Mouse (Mus musculus): ENCODE data around the gene Cabp4. TPM values are rescaled to one million over a fixed set of nuclear protein-coding genes. Genes with fewer than 3 reads are reported as not detected.
A peak's percentile ranks its signal among the peaks of the same experiment; 100 is the strongest.

Cabp4 gene
- polyA plus RNA-seq, 1 experiment from 2014 or later, result not detected

- WGBS, result 91% methylated on average over 10 of the region's 10 CpGs
- no peak overlapping the region for H3K27ac ChIP-seq (ENCODE audit: low read length)
- H3K9me3 ChIP-seq (ENCODE audit: control insufficient read depth, low read depth, low read length), result no peaks in the 10 kb centered on the region
- no peak overlapping the region for H3K9ac ChIP-seq (replicated peaks; ENCODE audit: low read depth, low read length)
- ATAC-seq (ENCODE audit: insufficient number of reproducible peaks, insufficient read depth, low FRiP score, low read depth), result no peak
- no peaks in the 10 kb centered on the region for H3K27me3 ChIP-seq (ENCODE audit: control insufficient read depth, insufficient read depth, low read length)
- H3K4me2 ChIP-seq (replicated peaks; ENCODE audit: low read depth, low read length), result no peak overlapping the region
- no peak overlapping the region for H3K4me3 ChIP-seq (ENCODE audit: low read depth, low read length)
- H3K36me3 ChIP-seq (ENCODE audit: control insufficient read depth, insufficient read depth, low read length), result no peaks in the 10 kb centered on the region
- H3K4me1 ChIP-seq (ENCODE audit: control insufficient read depth, insufficient read depth, low read length), result peaks cover 17% of the 10 kb centered on the region; the same call in 1 of the 2 replicates
These were observed 27.0 kb upstream of the Cabp4 start for GRCm38 (mm10) chr19:4170723-4171392.

- ATAC-seq (ENCODE audit: insufficient number of reproducible peaks, insufficient read depth, low FRiP score, low read depth), result peak; percentile 23
- Histone ChIP-seq H3K4me3 (ENCODE audit: low read depth, low read length) (peak overlapping the region; percentile 39), H3K36me3 (ENCODE audit: control insufficient read depth, insufficient read depth, low read length) (no peaks in the 10 kb centered on the region), H3K4me2 (replicated peaks; ENCODE audit: low read depth, low read length) (peak overlapping the region; percentile 89), H3K9ac (replicated peaks; ENCODE audit: low read depth, low read length) (peak overlapping the region; percentile 75), H3K27ac (ENCODE audit: low read length) (peak overlapping the region; percentile 87), H3K27me3 (ENCODE audit: control insufficient read depth, insufficient read depth, low read length) (no peaks in the 10 kb centered on the region), H3K9me3 (ENCODE audit: control insufficient read depth, low read depth, low read length) (no peaks in the 10 kb centered on the region), H3K4me1 (ENCODE audit: control insufficient read depth, insufficient read depth, low read length) (peaks cover 7% of the 10 kb centered on the region; the same call in 1 of the 2 replicates)
- 11% methylated on average over 26 of the region's 27 CpGs for WGBS
These were observed 26.0 kb upstream of the Cabp4 start for GRCm38 (mm10) chr19:4169810-4170209.

DNA sequence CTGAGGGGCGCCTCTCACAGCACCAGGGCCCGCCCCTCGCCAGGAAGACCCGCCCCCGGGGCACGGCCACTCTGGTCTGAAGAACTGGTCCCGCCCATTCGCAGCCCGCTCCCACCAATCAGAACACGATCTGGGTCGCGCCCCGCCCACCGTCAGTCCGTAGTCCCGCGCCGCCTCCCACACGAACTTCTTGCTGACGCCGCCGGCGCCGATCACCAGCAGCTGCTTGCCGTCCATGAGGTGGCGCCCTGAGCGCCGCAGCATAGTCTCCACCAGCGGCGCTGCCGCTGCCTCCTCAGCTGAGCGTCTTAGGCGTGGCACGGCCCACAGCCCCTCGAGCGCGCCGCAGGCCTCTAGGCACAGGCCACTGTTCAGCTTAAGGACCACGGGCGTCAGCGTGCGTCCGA, 25.5 kb upstream of the Cabp4 start:
- no peaks in the 10 kb centered on the region for H3K27me3 ChIP-seq (ENCODE audit: control insufficient read depth, insufficient read depth, low read length)
- under 1% methylated on average over 43 of the region's 43 CpGs for WGBS
- no peaks in the 10 kb centered on the region for H3K36me3 ChIP-seq (ENCODE audit: control insufficient read depth, insufficient read depth, low read length)
- H3K9ac ChIP-seq (replicated peaks; ENCODE audit: low read depth, low read length), result peak overlapping the region; percentile 75
- H3K27ac ChIP-seq (ENCODE audit: low read length), result peak overlapping the region; percentile 87
- peak overlapping the region; percentile 39 for H3K4me3 ChIP-seq (ENCODE audit: low read depth, low read length)
- H3K9me3 ChIP-seq (ENCODE audit: control insufficient read depth, low read depth, low read length), result no peaks in the 10 kb centered on the region
- peaks cover 7% of the 10 kb centered on the region; the same call in 1 of the 2 replicates for H3K4me1 ChIP-seq (ENCODE audit: control insufficient read depth, insufficient read depth, low read length)
- H3K4me2 ChIP-seq (replicated peaks; ENCODE audit: low read depth, low read length), result peak overlapping the region; percentile 89
- ATAC-seq (ENCODE audit: insufficient number of reproducible peaks, insufficient read depth, low FRiP score, low read depth), result peak; percentile 93

DNA sequence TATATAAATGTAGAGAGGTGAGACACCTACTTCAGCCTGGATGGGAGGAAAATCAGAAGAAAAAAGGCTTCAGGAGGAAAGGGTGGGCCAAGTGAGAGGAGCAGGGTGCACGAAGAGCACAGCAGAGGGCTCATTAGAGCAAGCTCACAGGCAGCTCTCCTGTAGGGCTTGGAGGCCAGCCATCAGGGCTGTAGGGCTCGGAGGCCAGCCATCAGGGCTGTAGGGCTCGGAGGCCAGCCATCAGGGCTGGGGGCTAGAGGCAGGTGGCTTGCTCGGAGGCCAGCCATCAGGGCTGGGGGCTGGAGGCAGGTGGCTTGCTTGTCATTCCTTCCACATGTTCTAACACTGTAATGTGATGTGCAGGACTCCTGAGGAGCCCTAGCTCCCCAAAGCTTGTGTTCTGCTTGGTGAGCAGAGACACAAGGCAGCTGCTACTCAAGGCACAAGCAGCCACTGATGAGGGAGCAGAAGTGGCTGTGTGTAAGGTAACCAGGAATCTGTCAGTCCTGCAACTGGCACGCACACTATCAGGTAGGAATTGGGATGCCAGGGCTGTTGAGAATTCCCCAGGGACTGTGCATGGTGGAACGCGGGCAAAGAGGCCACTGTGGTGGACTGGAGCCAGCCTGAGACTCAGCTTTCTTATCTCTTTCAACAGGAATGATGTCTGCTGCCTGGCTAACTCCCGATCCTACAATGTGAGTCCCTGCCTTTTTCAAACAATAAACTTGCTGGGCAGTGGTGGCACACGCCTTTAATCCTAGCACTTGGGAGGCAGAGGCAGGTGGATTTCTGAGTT, 23.0 kb upstream of the Cabp4 start:
- Histone ChIP-seq H3K4me1 (ENCODE audit: control insufficient read depth, insufficient read depth, low read length) (peaks cover 21% of the 10 kb centered on the region), H3K27ac (ENCODE audit: low read length) (no peak overlapping the region), H3K4me2 (replicated peaks; ENCODE audit: low read depth, low read length) (no peak overlapping the region), H3K36me3 (ENCODE audit: control insufficient read depth, insufficient read depth, low read length) (no peaks in the 10 kb centered on the region; the same call in 1 of the 2 replicates), H3K9ac (replicated peaks; ENCODE audit: low read depth, low read length) (no peak overlapping the region), H3K9me3 (ENCODE audit: control insufficient read depth, low read depth, low read length) (no peaks in the 10 kb centered on the region), H3K27me3 (ENCODE audit: control insufficient read depth, insufficient read depth, low read length) (no peaks in the 10 kb centered on the region), H3K4me3 (ENCODE audit: low read depth, low read length) (no peak overlapping the region)
- ATAC-seq (ENCODE audit: insufficient number of reproducible peaks, insufficient read depth, low FRiP score, low read depth), result no peak
- 77% methylated on average over 9 of the region's 9 CpGs for WGBS

- H3K9ac ChIP-seq (replicated peaks; ENCODE audit: low read depth, low read length), result no peak overlapping the region
- H3K27me3 ChIP-seq (ENCODE audit: control insufficient read depth, insufficient read depth, low read length), result no peaks in the 10 kb centered on the region
- no peak overlapping the region for H3K4me3 ChIP-seq (ENCODE audit: low read depth, low read length)
- no peak overlapping the region for H3K4me2 ChIP-seq (replicated peaks; ENCODE audit: low read depth, low read length)
- peaks cover 7% of the 10 kb centered on the region for H3K36me3 ChIP-seq (ENCODE audit: control insufficient read depth, insufficient read depth, low read length)
- no peaks in the 10 kb centered on the region for H3K9me3 ChIP-seq (ENCODE audit: control insufficient read depth, low read depth, low read length)
- peaks cover 15% of the 10 kb centered on the region for H3K4me1 ChIP-seq (ENCODE audit: control insufficient read depth, insufficient read depth, low read length)
- 73% methylated on average over 2 of the region's 2 CpGs for WGBS
- ATAC-seq (ENCODE audit: insufficient number of reproducible peaks, insufficient read depth, low FRiP score, low read depth), result no peak
- H3K27ac ChIP-seq (ENCODE audit: low read length), result no peak overlapping the region
These were observed 20.9 kb upstream of the Cabp4 start for GRCm38 (mm10) chr19:4164721-4165120.

DNA sequence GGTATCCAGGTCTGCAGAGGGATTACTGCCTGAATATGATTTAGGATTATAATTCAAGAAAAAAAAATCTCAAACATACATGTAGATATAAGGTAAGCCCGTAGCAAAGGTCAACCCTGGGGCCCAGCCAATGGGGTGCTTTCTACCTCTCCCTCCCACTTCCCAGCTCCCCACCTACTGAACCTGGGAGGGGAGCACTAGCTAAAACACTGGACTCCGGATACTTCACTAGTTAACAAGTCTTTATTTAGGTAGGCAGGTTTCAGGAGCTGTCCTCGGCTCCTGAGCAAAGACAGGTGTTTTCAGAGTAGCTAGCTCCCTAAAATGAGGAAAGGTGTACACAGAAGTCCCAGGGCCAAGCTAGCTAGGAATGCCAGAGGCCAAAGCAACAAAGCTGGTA, 20.3 kb upstream of the Cabp4 start:
- H3K9ac ChIP-seq (replicated peaks; ENCODE audit: low read depth, low read length), result no peak overlapping the region
- peaks cover 14% of the 10 kb centered on the region for H3K4me1 ChIP-seq (ENCODE audit: control insufficient read depth, insufficient read depth, low read length)
- H3K4me3 ChIP-seq (ENCODE audit: low read depth, low read length), result no peak overlapping the region
- peaks cover 9% of the 10 kb centered on the region for H3K36me3 ChIP-seq (ENCODE audit: control insufficient read depth, insufficient read depth, low read length)
- WGBS, result 68% methylated on average over 3 of the region's 3 CpGs
- no peak overlapping the region for H3K4me2 ChIP-seq (replicated peaks; ENCODE audit: low read depth, low read length)
- no peak overlapping the region for H3K27ac ChIP-seq (ENCODE audit: low read length)
- H3K9me3 ChIP-seq (ENCODE audit: control insufficient read depth, low read depth, low read length), result no peaks in the 10 kb centered on the region
- H3K27me3 ChIP-seq (ENCODE audit: control insufficient read depth, insufficient read depth, low read length), result no peaks in the 10 kb centered on the region
- ATAC-seq (ENCODE audit: insufficient number of reproducible peaks, insufficient read depth, low FRiP score, low read depth), result no peak

GRCm38 (mm10) chr19:4163543-4163887, 19.7 kb upstream of the Cabp4 start:
- Histone ChIP-seq H3K4me2 (replicated peaks; ENCODE audit: low read depth, low read length) (peak overlapping the region; percentile 95), H3K9ac (replicated peaks; ENCODE audit: low read depth, low read length) (peak overlapping the region; percentile 28; the same call in 1 of the 2 replicates), H3K9me3 (ENCODE audit: control insufficient read depth, low read depth, low read length) (no peaks in the 10 kb centered on the region), H3K4me3 (ENCODE audit: low read depth, low read length) (peak overlapping the region; percentile 76), H3K27me3 (ENCODE audit: control insufficient read depth, insufficient read depth, low read length) (no peaks in the 10 kb centered on the region), H3K36me3 (ENCODE audit: control insufficient read depth, insufficient read depth, low read length) (peaks cover 12% of the 10 kb centered on the region), H3K4me1 (ENCODE audit: control insufficient read depth, insufficient read depth, low read length) (peaks cover 14% of the 10 kb centered on the region), H3K27ac (ENCODE audit: low read length) (peak overlapping the region; percentile 48)
- no peak for ATAC-seq (ENCODE audit: insufficient number of reproducible peaks, insufficient read depth, low FRiP score, low read depth)
- WGBS, result 33% methylated on average over 4 of the region's 4 CpGs

- peak within 1 kb of the TSS; percentile 95 for H3K4me2 ChIP-seq (replicated peaks; ENCODE audit: low read depth, low read length)
- H3K36me3 ChIP-seq (ENCODE audit: control insufficient read depth, insufficient read depth, low read length), result peaks cover 18% of the 10 kb centered on the region
- H3K9ac ChIP-seq (replicated peaks; ENCODE audit: low read depth, low read length), result peak within 1 kb of the TSS; percentile 64
- 6% methylated on average over 42 of the region's 42 CpGs for WGBS
- no peaks in the 10 kb centered on the region for H3K27me3 ChIP-seq (ENCODE audit: control insufficient read depth, insufficient read depth, low read length)
- no peaks in the 10 kb centered on the region for H3K9me3 ChIP-seq (ENCODE audit: control insufficient read depth, low read depth, low read length)
- H3K4me3 ChIP-seq (ENCODE audit: low read depth, low read length), result peak within 1 kb of the TSS; percentile 76
- H3K27ac ChIP-seq (ENCODE audit: low read length), result peak within 1 kb of the TSS; percentile 48
- peak; percentile 85 for ATAC-seq (ENCODE audit: insufficient number of reproducible peaks, insufficient read depth, low FRiP score, low read depth)
- H3K4me1 ChIP-seq (ENCODE audit: control insufficient read depth, insufficient read depth, low read length), result peaks cover 14% of the 10 kb centered on the region
These were observed 19.1 kb upstream of the Cabp4 start, which contains the start of gene Rps6kb2 for GRCm38 (mm10) chr19:4162646-4163542. Gene Rps6kb2 (minus strand): TSS chr19:4163354.
